Mouse (Mus musculus): ENCODE results near the gene Sema4a.
"Not testable (repeated sequence)": the region's sequence is repeated elsewhere in the genome, so short reads cannot be mapped to it uniquely, and the experiment has no call there.

The Sema4a gene

GRCm38 (mm10) chr3:88455588-88456264, 5.3 kb downstream of the Sema4a start:
- DNase-seq, result peak; percentile 67 to 89

- DNase-seq, result peak; percentile 56 to 77
Observed at GRCm38 (mm10) chr3:88454762-88455587, 6.0 kb downstream of the Sema4a start.

- peak in 1 of 2 experiments; percentile 34 for DNase-seq
Observed at GRCm38 (mm10) chr3:88453986-88454385, 7.0 kb downstream of the Sema4a start.

DNA sequence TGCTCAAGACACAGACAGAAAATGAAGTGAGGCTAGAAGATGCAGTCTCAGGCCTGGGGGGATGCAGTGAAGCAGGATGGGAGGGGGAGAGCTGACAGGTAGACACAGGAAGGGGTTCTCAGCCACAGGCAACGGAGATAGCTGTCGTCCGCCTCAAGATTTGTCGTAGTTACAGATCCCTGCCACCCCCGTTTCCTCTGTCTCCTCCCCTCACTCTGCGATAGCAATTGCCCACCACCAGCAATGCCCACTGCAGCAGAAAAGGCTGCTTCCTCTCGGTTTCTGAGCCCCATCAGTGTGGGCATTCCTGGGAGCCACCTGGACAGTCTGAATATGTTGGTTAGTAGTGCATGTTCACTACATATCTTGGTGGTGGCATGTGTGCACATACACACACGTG, 7.6 kb downstream of the Sema4a start:
- no peak for DNase-seq

DNA sequence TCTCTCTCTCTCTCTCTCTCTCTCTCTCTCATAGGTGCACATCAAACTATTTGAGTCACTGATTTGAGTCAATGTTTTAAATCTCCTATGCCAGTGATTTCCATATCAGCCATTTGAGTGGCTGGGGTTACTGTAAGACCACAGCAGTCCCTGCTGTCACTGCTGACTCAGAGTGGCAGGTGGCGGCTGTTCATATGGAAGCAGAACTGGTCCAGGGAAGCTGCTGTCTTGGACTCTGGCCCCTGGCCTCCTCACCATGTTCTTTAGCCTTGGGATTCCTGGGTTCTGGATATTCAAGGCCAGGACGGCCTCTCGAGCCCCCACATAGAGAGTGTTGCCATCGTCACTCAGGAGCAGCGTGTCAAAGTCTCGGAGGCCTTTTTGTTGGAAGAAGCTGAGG, 8.3 kb downstream of the Sema4a start:
- DNase-seq, result no peak

DNA sequence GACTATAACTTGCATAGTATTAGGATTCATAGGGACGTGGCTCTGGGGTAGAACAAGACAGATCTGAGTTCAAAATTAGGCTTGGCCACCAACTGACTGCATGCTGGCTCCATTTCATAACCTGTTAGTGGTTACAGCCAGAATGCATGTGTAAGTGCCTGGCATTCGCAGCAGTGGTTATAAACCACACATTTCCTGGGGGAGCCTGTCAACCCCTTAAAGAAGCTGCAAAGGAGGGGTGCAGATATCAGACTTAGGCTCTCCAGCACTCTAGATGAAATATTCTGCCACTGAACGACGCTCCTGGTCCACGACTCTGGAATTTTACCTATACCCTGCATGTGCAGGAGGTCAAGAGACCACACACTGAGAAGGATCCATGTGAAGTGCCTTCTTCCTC, 8.7 kb downstream of the Sema4a start:
- no peak for DNase-seq

DNA sequence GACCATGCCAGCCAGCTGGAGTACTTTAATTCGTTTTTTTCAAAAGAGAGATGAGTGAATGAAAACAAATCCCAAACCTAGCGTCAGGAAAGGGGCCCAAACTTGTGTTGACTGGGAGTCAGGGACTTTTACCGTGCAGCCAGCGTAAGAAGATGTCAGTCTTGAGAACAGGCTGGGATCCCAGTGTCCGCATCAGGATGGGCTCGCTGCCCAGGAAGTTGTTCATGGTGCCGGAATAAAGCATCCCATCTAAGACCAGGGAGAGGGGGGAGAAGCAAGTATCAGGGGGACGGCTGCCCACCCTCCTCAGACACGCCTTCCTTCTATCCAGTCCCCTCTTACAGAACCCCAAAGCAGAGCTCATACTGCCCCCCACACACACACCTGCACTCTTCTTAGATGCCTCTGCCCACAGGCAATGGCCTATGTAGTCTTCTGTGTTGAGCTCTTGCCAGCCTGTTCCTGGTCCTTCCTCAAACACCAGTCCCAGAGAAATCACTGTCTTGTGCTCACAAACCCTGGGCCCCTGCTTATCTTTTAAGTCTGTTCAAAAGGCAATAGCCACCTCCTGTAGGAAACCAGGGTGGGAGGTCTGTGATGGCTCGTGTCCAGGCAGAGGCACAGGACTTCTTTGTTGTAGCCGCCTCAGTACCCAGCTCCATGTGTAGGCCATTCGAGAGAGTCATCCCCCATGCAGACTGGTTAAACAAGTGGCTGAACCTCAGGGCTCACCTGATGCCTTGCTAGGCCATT, 10.4 kb downstream of the Sema4a start:
- DNase-seq, result no peak

DNA sequence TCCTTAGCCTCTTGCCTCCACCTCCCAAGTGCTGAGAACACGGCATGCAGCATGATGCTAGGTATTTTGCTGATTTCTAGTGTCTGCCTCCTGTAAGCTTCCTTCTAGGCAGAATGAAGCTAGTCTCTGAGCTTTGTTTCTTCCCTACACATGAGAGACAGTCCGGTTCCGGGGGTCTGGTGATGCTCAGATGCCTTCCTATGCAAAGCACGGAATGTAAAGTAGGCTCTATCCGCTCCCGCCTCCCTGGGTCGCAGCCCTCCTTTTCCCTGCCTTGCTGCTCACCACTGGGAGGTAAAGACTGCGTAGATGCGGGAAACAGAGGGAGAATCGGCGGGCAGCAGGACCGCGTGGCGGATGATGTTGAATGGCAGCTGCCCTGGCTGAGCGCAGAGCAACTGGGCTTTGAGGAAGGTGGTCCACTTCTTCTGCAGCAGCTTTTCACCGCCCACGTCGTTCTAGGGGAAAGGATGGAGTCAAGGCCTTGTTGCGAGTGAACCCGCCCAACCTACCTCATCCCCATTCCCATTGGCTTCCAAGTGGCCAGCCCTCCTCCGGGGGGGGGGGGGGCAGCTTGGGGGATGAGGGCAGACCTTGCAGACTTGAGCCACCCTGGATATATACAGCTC, 11.5 kb downstream of the Sema4a start:
- DNase-seq, result no peak

GRCm38 (mm10) chr3:88448443-88448842, 12.5 kb downstream of the Sema4a start:
- no peak for DNase-seq

DNA sequence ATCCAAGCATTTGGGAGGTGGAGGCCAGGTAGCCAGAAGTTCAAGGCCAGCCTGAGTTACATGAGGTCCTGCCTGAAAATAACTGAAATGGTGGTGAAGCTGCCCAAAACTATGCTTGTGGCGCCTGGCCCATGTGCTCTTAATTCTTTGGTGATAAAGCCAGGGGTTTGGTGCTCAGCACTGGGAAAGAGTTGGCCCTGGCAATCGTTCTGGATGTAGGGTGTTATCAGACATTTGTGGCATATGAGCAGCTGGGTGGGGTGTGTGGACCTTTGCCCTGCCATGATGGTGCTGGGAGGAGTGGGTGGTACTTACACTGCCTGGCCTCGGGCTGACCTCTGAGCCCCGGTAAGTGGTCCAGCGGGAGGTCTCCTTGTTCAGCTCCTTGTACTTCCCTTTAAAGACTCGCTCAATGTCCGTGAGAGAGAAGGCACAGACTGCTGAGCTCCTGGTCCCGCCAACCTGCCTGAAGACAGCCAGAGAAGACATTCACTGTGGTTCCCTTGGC, 13.3 kb downstream of the Sema4a start:
- no peak for DNase-seq

GRCm38 (mm10) chr3:88446471-88447123, 14.4 kb downstream of the Sema4a start:
- DNase-seq, result no peak

- DNase-seq, result peak in 1 of 2 experiments; percentile 42
Observed at GRCm38 (mm10) chr3:88442888-88443287, 18.1 kb downstream of the Sema4a start.

GRCm38 (mm10) chr3:88442488-88442887, 18.5 kb downstream of the Sema4a start:
- DNase-seq, result no peak

GRCm38 (mm10) chr3:88440500-88441381, 20.2 kb downstream of the Sema4a start:
- DNase-seq, result peak; percentile 63 to 83

DNA sequence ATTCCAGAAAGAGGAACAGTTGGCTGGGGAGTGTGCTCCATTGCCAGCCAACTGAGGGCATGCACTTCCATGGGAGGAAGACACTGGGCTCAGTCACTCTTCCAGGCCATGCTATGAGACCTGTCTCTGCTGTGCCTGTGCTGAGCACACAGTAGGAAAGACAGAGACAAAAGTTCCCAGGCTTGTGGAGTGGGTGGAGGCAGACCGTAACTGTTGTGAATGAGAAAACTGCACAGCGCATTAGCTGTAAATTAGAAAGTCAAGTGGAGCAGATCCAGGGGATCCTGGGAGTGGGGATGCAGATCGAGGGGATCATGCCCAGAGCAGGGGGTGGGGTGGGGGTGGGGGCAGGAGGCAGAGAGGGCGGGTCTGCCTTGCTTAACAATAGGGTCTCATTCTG, 21.4 kb downstream of the Sema4a start:
- no peak for DNase-seq

- DNase-seq, result peak; percentile 58 to 81
Observed at GRCm38 (mm10) chr3:88437454-88437853, 23.5 kb downstream of the Sema4a start.

DNA sequence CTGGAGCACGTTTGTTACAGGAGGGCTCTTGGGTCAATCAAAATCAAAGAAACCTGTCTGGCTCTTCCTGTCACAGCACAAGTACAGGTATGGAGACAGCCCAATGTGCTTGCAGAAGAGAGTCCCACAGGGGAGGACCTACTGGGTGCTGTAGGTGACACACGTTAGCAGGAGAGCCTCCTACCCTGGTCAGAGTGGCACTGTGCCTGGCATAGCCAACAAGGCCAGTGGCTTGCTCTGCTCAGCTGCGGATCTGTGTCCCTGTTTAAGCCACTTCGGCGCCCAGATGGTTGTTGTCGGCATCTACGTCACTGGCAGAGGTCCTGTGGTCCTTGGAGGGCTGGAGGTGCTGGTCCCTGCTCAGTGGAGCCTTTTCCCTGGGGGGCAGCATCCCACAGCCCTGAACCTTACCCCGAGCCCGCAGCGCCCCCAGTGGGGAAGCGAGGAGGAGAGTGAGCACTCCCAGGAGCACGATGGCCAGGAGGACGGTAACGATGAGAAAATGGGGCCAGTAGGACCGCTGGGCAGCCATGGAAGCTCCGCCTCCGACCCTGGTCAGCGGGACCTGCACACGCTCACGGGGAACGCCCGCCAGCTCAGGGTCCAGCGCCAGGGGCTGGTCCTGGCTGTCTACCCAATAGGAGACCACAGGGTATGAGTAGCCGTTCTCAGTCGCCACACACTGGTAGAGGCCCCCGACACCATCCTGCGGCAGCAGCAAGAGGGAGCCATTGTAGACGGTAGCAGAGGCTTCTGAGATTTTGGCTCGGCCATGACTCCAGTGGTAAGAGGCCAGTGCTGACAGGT, 24.4 kb downstream of the Sema4a start:
- DNase-seq, result peak; percentile 57 to 68

GRCm38 (mm10) chr3:88435515-88435914, 25.5 kb downstream of the Sema4a start:
- DNase-seq, result peak in 1 of 2 experiments; percentile 34

DNA sequence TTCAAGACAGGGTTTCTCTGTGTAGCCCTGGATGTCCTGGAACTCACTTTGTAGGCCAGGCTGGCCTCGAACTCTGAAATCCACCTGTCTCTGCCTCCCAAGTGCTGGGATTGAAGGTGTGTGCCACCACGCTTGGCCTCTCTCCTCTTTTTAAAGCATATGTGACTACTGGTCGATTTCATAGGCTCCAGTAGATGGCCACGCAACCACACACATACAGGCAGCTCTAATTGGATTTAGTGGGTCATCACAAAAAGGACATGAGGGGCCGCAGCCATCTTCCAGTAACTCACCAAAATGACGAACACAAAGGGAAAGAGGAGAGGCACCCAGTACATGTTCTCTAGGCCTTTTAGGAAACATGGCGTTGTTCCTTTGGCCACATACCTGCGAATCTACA, 32.3 kb downstream of the Sema4a start:
- not testable (repeated sequence) for DNase-seq

GRCm38 (mm10) chr3:88427342-88427905, 33.6 kb downstream of the Sema4a start:
- DNase-seq, result no peak

Measured in kidney, postnatal 25 days (tissue).